Mouse (Mus musculus) WW6 (cell line): Measurements from ENCODE around the gene Scamp3.

Experiments used
- DNase-seq: peaks from one replicate; pipeline ENCODE4 v3.0.0-alpha.2; 2013; ENCODE audit warnings: low read depth, low spot score

Gene Scamp3

GRCm38 (mm10) chr3:89226361-89226760 is 49.1 kb downstream of the Scamp3 start:
- DNase-seq = no peak

GRCm38 (mm10) chr3:89226900-89227299 is 49.6 kb downstream of the Scamp3 start, which contains the start of gene Mtx1:
TSS of gene Mtx1 (minus strand) at chr3:89227088.
- DNase-seq = no peak

- no peak for DNase-seq
Observed at GRCm38 (mm10) chr3:89227307-89228179, 50.3 kb downstream of the Scamp3 start.

GRCm38 (mm10) chr3:89228180-89228549 is 50.9 kb downstream of the Scamp3 start:
- DNase-seq = no peak

- no peak for DNase-seq
Observed at GRCm38 (mm10) chr3:89228836-89229235, 51.6 kb downstream of the Scamp3 start, which contains the start of gene Muc1. TSS of gene Muc1 (plus strand) at chr3:89229057.

- no peak for DNase-seq
Observed at GRCm38 (mm10) chr3:89229276-89229675, 52.0 kb downstream of the Scamp3 start.

GRCm38 (mm10) chr3:89230561-89230960 is 53.3 kb downstream of the Scamp3 start:
- DNase-seq = no peak

- DNase-seq = no peak
Observed at GRCm38 (mm10) chr3:89231345-89231744, 54.1 kb downstream of the Scamp3 start.

GRCm38 (mm10) chr3:89231772-89232275 is 54.6 kb downstream of the Scamp3 start:
- no peak for DNase-seq
